Mouse (Mus musculus): ENCODE data around the gene Ctbp2.

GRCm38 (mm10) chr7:133164770-133165169 is 40.6 kb upstream of the Ctbp2 start:
- no peak for TF ChIP-seq EP300 (IDR thresholded peaks at IDR 0.05; ENCODE audit: low read depth)
- no peak for TF ChIP-seq CTCF (IDR thresholded peaks at IDR 0.05; ENCODE audit: low read depth)
